Mouse (Mus musculus): ENCODE results near the gene Rbpj. TPM values are rescaled to one million over a fixed set of nuclear protein-coding genes. Genes with fewer than 3 reads are reported as not detected.
"Not testable (repeated sequence)": the region's sequence is repeated elsewhere in the genome, so short reads cannot be mapped to it uniquely, and the experiment has no call there.

Gene Rbpj
- polyA plus RNA-seq, 1 experiment from 2014 or later: 54.7 TPM

- no peak for DNase-seq (ENCODE audit: low spot score)
- 46% methylated on average over 1 of the region's 1 CpGs for WGBS
- Histone ChIP-seq H3K4me1 (ENCODE audit: control insufficient read depth, insufficient read depth, low read length) (no peaks in the 10 kb centered on the region), H3K9ac (ENCODE audit: low read length) (no peak overlapping the region), H3K9me3 (ENCODE audit: control insufficient read depth, low read length) (no peaks in the 10 kb centered on the region), H3K4me3 (ENCODE audit: low read depth, low read length) (no peak overlapping the region), H3K27me3 (ENCODE audit: control insufficient read depth, insufficient read depth, low read length) (no peaks in the 10 kb centered on the region), H3K36me3 (ENCODE audit: control insufficient read depth, insufficient read depth, low read length) (no peaks in the 10 kb centered on the region), H3K27ac (replicated peaks; ENCODE audit: low read depth, low read length) (no peak overlapping the region), H3K4me2 (ENCODE audit: low read depth, severe bottlenecking) (no peak overlapping the region)
- ATAC-seq (ENCODE audit: insufficient number of reproducible peaks, low FRiP score, low TSS enrichment, low read depth): no peak
These were observed 76.1 kb downstream of the Rbpj start for GRCm38 (mm10) chr5:53542073-53542472.

GRCm38 (mm10) chr5:53543399-53543798 lies 77.4 kb downstream of the Rbpj start:
- H3K27me3 ChIP-seq (ENCODE audit: control insufficient read depth, insufficient read depth, low read length): no peaks in the 10 kb centered on the region
- no peaks in the 10 kb centered on the region for H3K36me3 ChIP-seq (ENCODE audit: control insufficient read depth, insufficient read depth, low read length)
- H3K4me1 ChIP-seq (ENCODE audit: control insufficient read depth, insufficient read depth, low read length): 0 out of 2 replicates have a peak, but pooled peaks cover 3% of the 10 kb centered on the region
- no peak overlapping the region for H3K27ac ChIP-seq (replicated peaks; ENCODE audit: low read depth, low read length)
- DNase-seq (ENCODE audit: low spot score): no peak
- WGBS: 78% methylated on average over 4 of the region's 4 CpGs
- no peak overlapping the region for H3K4me2 ChIP-seq (ENCODE audit: low read depth, severe bottlenecking)
- no peaks in the 10 kb centered on the region for H3K9me3 ChIP-seq (ENCODE audit: control insufficient read depth, low read length)
- no peak for ATAC-seq (ENCODE audit: insufficient number of reproducible peaks, low FRiP score, low TSS enrichment, low read depth)
- no peak overlapping the region for H3K4me3 ChIP-seq (ENCODE audit: low read depth, low read length)
- H3K9ac ChIP-seq (ENCODE audit: low read length): no peak overlapping the region

- H3K9me3 ChIP-seq (ENCODE audit: control insufficient read depth, low read length): no peaks in the 10 kb centered on the region
- DNase-seq (ENCODE audit: low spot score) (no peak), ATAC-seq (ENCODE audit: insufficient number of reproducible peaks, low FRiP score, low TSS enrichment, low read depth) (no peak)
- 85% methylated on average over 4 of the region's 4 CpGs for WGBS
- no peaks in the 10 kb centered on the region for H3K36me3 ChIP-seq (ENCODE audit: control insufficient read depth, insufficient read depth, low read length)
- no peak overlapping the region for H3K27ac ChIP-seq (replicated peaks; ENCODE audit: low read depth, low read length)
- no peak overlapping the region for H3K4me2 ChIP-seq (ENCODE audit: low read depth, severe bottlenecking)
- no peak overlapping the region for H3K9ac ChIP-seq (ENCODE audit: low read length)
- H3K4me1 ChIP-seq (ENCODE audit: control insufficient read depth, insufficient read depth, low read length): 0 out of 2 replicates have a peak, but pooled peaks cover 3% of the 10 kb centered on the region
- H3K4me3 ChIP-seq (ENCODE audit: low read depth, low read length): no peak overlapping the region
- H3K27me3 ChIP-seq (ENCODE audit: control insufficient read depth, insufficient read depth, low read length): no peaks in the 10 kb centered on the region
These were observed 78.0 kb downstream of the Rbpj start for GRCm38 (mm10) chr5:53543945-53544344.

- 81% methylated on average over 6 of the region's 6 CpGs for WGBS
- H3K9me3 ChIP-seq (ENCODE audit: control insufficient read depth, low read length): no peaks in the 10 kb centered on the region
- no peak overlapping the region for H3K4me2 ChIP-seq (ENCODE audit: low read depth, severe bottlenecking)
- no peaks in the 10 kb centered on the region for H3K27me3 ChIP-seq (ENCODE audit: control insufficient read depth, insufficient read depth, low read length)
- 0 out of 2 replicates have a peak, but pooled peaks cover 3% of the 10 kb centered on the region for H3K4me1 ChIP-seq (ENCODE audit: control insufficient read depth, insufficient read depth, low read length)
- H3K27ac ChIP-seq (replicated peaks; ENCODE audit: low read depth, low read length): no peak overlapping the region
- H3K9ac ChIP-seq (ENCODE audit: low read length): no peak overlapping the region
- no peak for DNase-seq (ENCODE audit: low spot score)
- H3K36me3 ChIP-seq (ENCODE audit: control insufficient read depth, insufficient read depth, low read length): no peaks in the 10 kb centered on the region
- H3K4me3 ChIP-seq (ENCODE audit: low read depth, low read length): no peak overlapping the region
- ATAC-seq (ENCODE audit: insufficient number of reproducible peaks, low FRiP score, low TSS enrichment, low read depth): no peak
These were observed 80.5 kb downstream of the Rbpj start for GRCm38 (mm10) chr5:53546440-53546839.

- H3K36me3 ChIP-seq (ENCODE audit: control insufficient read depth, insufficient read depth, low read length): no peaks in the 10 kb centered on the region
- no peaks in the 10 kb centered on the region for H3K9me3 ChIP-seq (ENCODE audit: control insufficient read depth, low read length)
- no peak overlapping the region for H3K4me2 ChIP-seq (ENCODE audit: low read depth, severe bottlenecking)
- no peak overlapping the region for H3K27ac ChIP-seq (replicated peaks; ENCODE audit: low read depth, low read length)
- WGBS: 33% methylated on average over 8 of the region's 9 CpGs
- peak; percentile 68; the same call in 1 of the 2 replicates for ATAC-seq (ENCODE audit: insufficient number of reproducible peaks, low FRiP score, low TSS enrichment, low read depth)
- no peak overlapping the region for H3K4me3 ChIP-seq (ENCODE audit: low read depth, low read length)
- H3K9ac ChIP-seq (ENCODE audit: low read length): no peak overlapping the region
- H3K4me1 ChIP-seq (ENCODE audit: control insufficient read depth, insufficient read depth, low read length): 0 out of 2 replicates have a peak, but pooled peaks cover 3% of the 10 kb centered on the region
- H3K27me3 ChIP-seq (ENCODE audit: control insufficient read depth, insufficient read depth, low read length): no peaks in the 10 kb centered on the region
- no peak for DNase-seq (ENCODE audit: low spot score)
These were observed 81.1 kb downstream of the Rbpj start for GRCm38 (mm10) chr5:53546979-53547472.

- H3K9ac ChIP-seq (ENCODE audit: low read length); H3K4me2 ChIP-seq (ENCODE audit: low read depth, severe bottlenecking); ATAC-seq (ENCODE audit: insufficient number of reproducible peaks, low FRiP score, low TSS enrichment, low read depth); DNase-seq (ENCODE audit: low spot score); H3K9me3 ChIP-seq (ENCODE audit: control insufficient read depth, low read length); H3K4me1 ChIP-seq (ENCODE audit: control insufficient read depth, insufficient read depth, low read length); H3K4me3 ChIP-seq (ENCODE audit: low read depth, low read length); H3K36me3 ChIP-seq (ENCODE audit: control insufficient read depth, insufficient read depth, low read length); H3K27me3 ChIP-seq (ENCODE audit: control insufficient read depth, insufficient read depth, low read length); H3K27ac ChIP-seq (replicated peaks; ENCODE audit: low read depth, low read length): not testable (repeated sequence)
- 100% methylated on average over 1 of the region's 1 CpGs for WGBS
These were observed 84.4 kb downstream of the Rbpj start for GRCm38 (mm10) chr5:53550329-53550728.

- DNase-seq (ENCODE audit: low spot score) (no peak), ATAC-seq (ENCODE audit: insufficient number of reproducible peaks, low FRiP score, low TSS enrichment, low read depth) (no peak)
- Histone ChIP-seq H3K27me3 (ENCODE audit: control insufficient read depth, insufficient read depth, low read length) (no peaks in the 10 kb centered on the region), H3K36me3 (ENCODE audit: control insufficient read depth, insufficient read depth, low read length) (no peaks in the 10 kb centered on the region), H3K9me3 (ENCODE audit: control insufficient read depth, low read length) (no peaks in the 10 kb centered on the region), H3K27ac (replicated peaks; ENCODE audit: low read depth, low read length) (no peak overlapping the region), H3K4me2 (ENCODE audit: low read depth, severe bottlenecking) (no peak overlapping the region), H3K4me1 (ENCODE audit: control insufficient read depth, insufficient read depth, low read length) (0 out of 2 replicates have a peak, but pooled peaks cover 3% of the 10 kb centered on the region), H3K9ac (ENCODE audit: low read length) (no peak overlapping the region), H3K4me3 (ENCODE audit: low read depth, low read length) (no peak overlapping the region)
- WGBS: 81% methylated on average over 6 of the region's 6 CpGs
These were observed 85.4 kb downstream of the Rbpj start for GRCm38 (mm10) chr5:53551394-53551793.

- H3K4me3 ChIP-seq (ENCODE audit: low read depth, low read length): no peak overlapping the region
- no peaks in the 10 kb centered on the region for H3K27me3 ChIP-seq (ENCODE audit: control insufficient read depth, insufficient read depth, low read length)
- DNase-seq (ENCODE audit: low spot score): no peak
- H3K4me2 ChIP-seq (ENCODE audit: low read depth, severe bottlenecking): no peak overlapping the region
- H3K4me1 ChIP-seq (ENCODE audit: control insufficient read depth, insufficient read depth, low read length): 0 out of 2 replicates have a peak, but pooled peaks cover 3% of the 10 kb centered on the region
- no peaks in the 10 kb centered on the region for H3K9me3 ChIP-seq (ENCODE audit: control insufficient read depth, low read length)
- no peak overlapping the region for H3K27ac ChIP-seq (replicated peaks; ENCODE audit: low read depth, low read length)
- 87% methylated on average over 4 of the region's 4 CpGs for WGBS
- no peaks in the 10 kb centered on the region for H3K36me3 ChIP-seq (ENCODE audit: control insufficient read depth, insufficient read depth, low read length)
- H3K9ac ChIP-seq (ENCODE audit: low read length): no peak overlapping the region
- ATAC-seq (ENCODE audit: insufficient number of reproducible peaks, low FRiP score, low TSS enrichment, low read depth): no peak
These were observed 86.0 kb downstream of the Rbpj start for GRCm38 (mm10) chr5:53551910-53552309.

GRCm38 (mm10) chr5:53553281-53553680 lies 87.3 kb downstream of the Rbpj start:
- Histone ChIP-seq H3K36me3 (ENCODE audit: control insufficient read depth, insufficient read depth, low read length) (no peaks in the 10 kb centered on the region), H3K27me3 (ENCODE audit: control insufficient read depth, insufficient read depth, low read length) (no peaks in the 10 kb centered on the region), H3K27ac (replicated peaks; ENCODE audit: low read depth, low read length) (no peak overlapping the region), H3K9me3 (ENCODE audit: control insufficient read depth, low read length) (no peaks in the 10 kb centered on the region), H3K9ac (ENCODE audit: low read length) (no peak overlapping the region), H3K4me2 (ENCODE audit: low read depth, severe bottlenecking) (no peak overlapping the region), H3K4me1 (ENCODE audit: control insufficient read depth, insufficient read depth, low read length) (no peaks in the 10 kb centered on the region), H3K4me3 (ENCODE audit: low read depth, low read length) (no peak overlapping the region)
- WGBS: 90% methylated on average over 1 of the region's 1 CpGs
- ATAC-seq (ENCODE audit: insufficient number of reproducible peaks, low FRiP score, low TSS enrichment, low read depth) (no peak), DNase-seq (ENCODE audit: low spot score) (no peak)
